Mouse (Mus musculus) myocyte (in vitro differentiated cells): ENCODE measurements at regions not wholly inside any gene's neighbourhood (a gene's known extent, or its start where the extent isn't known, plus 50 kb on each side); places are given as distances from the start of the nearest gene placed in this dataset.

Source experiments
- MAX ChIP-seq: IDR thresholded peaks from one replicate; pipeline ENCODE4 v1.6.1; 2011; ENCODE audit warnings: low read depth, mild to moderate bottlenecking, control low read depth
- USF1 ChIP-seq: IDR thresholded peaks from one replicate; pipeline ENCODE4 v1.6.1; 2011; ENCODE audit warnings: low read depth, mild to moderate bottlenecking, control low read depth, moderate library complexity

GRCm38 (mm10) chr3:144089790-144090256 is 115.2 kb downstream of the Lmo4 start:
- no peak for TF ChIP-seq MAX
- TF ChIP-seq USF1, result no peak
